Mouse (Mus musculus) erythroid progenitor cell, adult 5-6 weeks (primary cell): ENCODE results near the gene Snx12. TPM values are rescaled to one million over a fixed set of nuclear protein-coding genes. Genes with fewer than 3 reads are reported as not detected.

Experiments
- ATAC-seq: replicated peaks from 2 replicates; pipeline ENCODE4 v1.8.0; 2016; ENCODE audit warnings: moderate number of reproducible peaks, mild to moderate bottlenecking, moderate TSS enrichment, inconsistent platforms; ENCODE audit not compliant: poor library complexity, low FRiP score, severe bottlenecking
- total RNA-seq, 2 experiments: library from RNA; stranded (forward) in 1 of 2; stranded (reverse) in 1 of 2; fragments of 150-400 nt in 1 of 2; fragments of 186-747, 209-891 nt in 1 of 2; gene quantifications; 2 replicates each; pipeline versions ENCODE4 v1.2.3 to v1.2.4; 2015 to 2017; ENCODE audit warnings: low replicate concordance in 2 of 2

The Snx12 gene
- 7.1 and 9.0 TPM in 2 replicates for total RNA-seq (2015; ENCODE audit: low replicate concordance)
- 8.7 and 12.8 TPM in 2 replicates for total RNA-seq (2017; ENCODE audit: low replicate concordance)

- ATAC-seq, result peak; percentile 85
Measured at GRCm38 (mm10) chrX:101221834-101222795, at the start of gene Snx12. Gene Snx12 (minus strand): TSS chrX:101222563.

DNA sequence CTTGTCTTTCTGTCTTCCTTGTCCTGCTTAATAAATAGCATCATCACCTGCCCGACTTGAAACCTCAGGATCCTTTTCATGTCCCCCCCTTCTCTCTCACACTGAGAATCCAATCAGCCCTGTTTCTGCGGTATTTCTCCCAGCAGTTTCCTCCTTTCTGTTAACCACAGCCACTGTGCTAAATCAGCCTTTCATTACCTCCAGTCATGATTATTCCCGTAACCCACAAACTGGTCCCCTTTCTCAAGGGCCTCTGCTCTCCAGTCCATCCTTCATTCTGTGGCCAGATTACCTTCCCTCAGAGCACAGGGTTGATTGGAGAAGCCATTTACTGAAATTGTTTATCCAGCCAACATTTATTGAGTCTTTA, 46.4 kb upstream of the Snx12 start, which contains the start of gene Gm20489:
Gm20489 (minus strand) TSS at position 269 of the 370 bp plus-strand sequence.
- no peak for ATAC-seq

GRCm38 (mm10) chrX:101268025-101268754, 45.8 kb upstream of the Snx12 start, which contains the start of gene Il2rg:
Gene Il2rg (minus strand): TSS chrX:101268255.
- no peak for ATAC-seq

DNA sequence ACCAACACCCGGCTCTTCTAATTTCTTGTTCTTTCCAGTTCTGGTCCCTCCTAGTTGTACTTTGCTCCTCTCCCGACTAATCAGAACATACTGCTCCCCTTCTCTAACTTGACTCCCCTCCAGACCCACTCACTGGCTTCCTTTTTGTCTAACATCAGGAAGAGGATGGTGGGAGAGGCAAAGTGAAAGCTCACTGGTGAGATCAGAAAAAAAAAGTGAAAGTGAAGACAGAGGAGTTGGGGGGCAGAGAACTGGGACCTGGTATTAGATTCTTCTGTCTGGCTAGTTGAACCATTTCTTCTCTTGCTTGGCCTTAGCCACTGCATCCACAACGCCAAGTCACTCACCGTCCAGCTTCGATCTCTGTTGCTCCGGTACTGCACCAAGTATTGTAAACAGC, 44.3 kb upstream of the Snx12 start:
- no peak for ATAC-seq

GRCm38 (mm10) chrX:101263892-101264291, 41.5 kb upstream of the Snx12 start, which contains the start of gene Gm614:
Gene Gm614 (minus strand): TSS chrX:101263992.
- no peak for ATAC-seq

- ATAC-seq, result no peak
Measured at GRCm38 (mm10) chrX:101260441-101261325, 38.3 kb upstream of the Snx12 start.

- ATAC-seq, result no peak
Measured at GRCm38 (mm10) chrX:101256603-101257002, 34.2 kb upstream of the Snx12 start.

DNA sequence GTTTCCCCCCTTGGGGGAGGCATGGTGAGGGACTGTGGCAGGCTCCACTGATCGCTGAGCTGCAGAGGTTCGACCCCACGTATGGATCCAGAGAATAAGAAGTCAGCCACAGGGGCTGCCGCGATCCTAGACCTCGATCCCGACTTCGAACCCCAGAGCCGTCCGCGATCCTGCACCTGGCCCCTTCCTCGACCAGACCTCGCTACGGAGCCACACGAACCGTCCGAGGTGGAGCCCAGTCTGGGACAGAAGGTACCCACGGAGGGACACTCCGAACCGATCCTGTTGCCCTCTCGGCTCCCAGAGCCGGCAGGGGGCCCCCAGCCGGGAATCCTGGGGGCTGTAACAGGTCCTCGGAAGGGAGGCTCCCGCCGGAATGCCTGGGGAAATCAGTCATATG, 32.4 kb upstream of the Snx12 start:
- ATAC-seq, result no peak; the same call in 1 of the 2 replicates

DNA sequence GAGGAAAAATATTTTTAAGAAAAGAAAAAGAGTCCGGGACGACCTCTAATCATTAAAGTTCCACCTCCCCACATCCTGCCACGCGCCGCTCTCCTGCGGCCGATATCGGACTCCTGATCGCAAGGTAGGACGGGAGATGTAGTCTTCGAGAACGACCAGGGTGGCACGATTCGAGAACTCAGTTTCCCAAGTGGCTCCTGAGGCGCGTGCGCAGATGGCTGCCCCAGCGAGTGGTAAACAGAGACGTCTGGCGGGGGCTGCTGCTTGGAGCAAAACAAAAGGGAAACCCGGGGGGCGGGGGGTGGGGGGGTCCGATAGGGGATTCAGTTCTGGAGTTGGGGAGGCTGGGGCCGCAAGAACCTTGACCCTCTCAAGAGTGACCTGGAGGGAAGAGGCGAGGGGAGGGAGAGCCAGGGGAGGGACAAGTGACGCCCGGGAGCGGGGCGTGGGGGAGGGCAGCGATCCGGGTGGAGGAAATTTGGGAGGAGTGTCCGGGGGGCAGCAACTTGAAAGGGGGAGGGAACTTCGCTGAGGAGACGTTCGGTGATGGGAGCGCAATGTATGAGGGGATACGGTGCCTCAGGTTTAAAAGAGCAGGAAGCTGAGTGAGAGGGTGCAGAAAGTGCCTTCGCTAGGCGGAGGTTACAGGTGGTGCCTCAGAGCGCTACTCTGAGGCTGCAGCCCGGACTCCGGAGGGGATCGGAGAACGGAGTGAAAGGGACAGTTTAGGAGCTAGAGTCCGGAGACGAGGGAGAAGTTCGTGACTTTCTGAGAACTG, 31.8 kb upstream of the Snx12 start, which contains the start of gene Foxo4:
Foxo4 (plus strand) TSS at position 577 of the 778 bp plus-strand sequence.
- ATAC-seq, result peak; percentile 96

DNA sequence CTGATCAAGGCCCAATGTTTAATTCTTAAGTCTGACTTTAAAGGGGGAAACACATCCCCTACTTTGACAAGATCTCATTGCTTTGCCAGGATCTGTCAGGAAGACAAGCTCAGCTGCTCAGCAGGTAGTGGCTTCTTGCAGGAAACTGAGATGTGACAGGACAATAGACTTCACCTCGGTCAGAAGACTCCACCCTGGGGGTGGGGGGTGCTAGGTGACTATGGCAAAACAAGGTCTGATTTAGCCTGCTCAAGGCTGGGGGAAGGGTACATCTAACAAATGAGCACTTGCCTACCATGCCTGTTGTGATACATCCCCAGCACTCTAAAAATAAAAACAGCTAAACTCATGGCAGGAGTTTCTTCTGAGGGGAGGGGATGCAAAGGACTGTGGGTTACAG, 22.6 kb upstream of the Snx12 start:
- ATAC-seq, result no peak

DNA sequence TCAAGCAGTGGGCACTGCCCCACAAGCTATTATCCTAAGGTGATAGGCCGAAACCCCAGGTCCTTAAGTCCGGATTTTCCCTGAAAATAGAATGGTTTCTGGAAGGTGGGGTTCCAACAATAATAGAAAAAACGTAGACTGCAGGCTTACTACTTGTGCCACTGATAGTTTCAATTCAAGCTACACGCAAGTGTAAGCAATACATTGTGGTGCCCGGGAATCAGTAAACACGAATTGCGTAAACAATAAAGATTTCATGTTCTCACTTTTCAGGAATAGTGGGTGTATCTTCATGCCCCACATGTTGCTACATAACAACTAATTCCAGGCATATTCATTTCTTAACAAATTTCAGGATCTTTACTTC, 416 bp upstream of the Snx12 start:
- ATAC-seq, result no peak

DNA sequence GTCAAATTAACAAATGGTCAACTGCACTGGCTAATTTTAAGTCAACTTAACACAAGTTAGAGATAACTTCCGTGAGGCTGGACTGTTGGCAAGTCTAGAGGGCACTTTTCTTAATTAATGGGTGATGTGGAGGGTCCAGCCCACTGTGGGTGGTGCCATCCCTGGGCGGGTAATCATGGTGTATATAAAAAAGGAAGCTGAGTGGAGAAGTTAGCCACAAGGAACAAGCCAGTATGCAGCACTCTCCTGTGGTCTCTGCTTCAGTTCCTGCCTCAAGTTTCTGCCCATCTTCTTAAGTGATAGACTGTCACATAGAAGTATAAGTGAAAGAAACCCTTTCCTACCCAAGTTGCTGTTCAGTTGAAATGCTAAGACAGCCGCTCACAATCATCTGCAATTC, 33.1 kb downstream of the Snx12 start:
- ATAC-seq, result no peak

- ATAC-seq, result no peak
Measured at GRCm38 (mm10) chrX:101187647-101188046, 34.7 kb downstream of the Snx12 start.

- no peak for ATAC-seq
Measured at GRCm38 (mm10) chrX:101173388-101173787, 49.0 kb downstream of the Snx12 start.

- ATAC-seq, result no peak
Measured at GRCm38 (mm10) chrX:101168425-101168824, 53.9 kb downstream of the Snx12 start.

DNA sequence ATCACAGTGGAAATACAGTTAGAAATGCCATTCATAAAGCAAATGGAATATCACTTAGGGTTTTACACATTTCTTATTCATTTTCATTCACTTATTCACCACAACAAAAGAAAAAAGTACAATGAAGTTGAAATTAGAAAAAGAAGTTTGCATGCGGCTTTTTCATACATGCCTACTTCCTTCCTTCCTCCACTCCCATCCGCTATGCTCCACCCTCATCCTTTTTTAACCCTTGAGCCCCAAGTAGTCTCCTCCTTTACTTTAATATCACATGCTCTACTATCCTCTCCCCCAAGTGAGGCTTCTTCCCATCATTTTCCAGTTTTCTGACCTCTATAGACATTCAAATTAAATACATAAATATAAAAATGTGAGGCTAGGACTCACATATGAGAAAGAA, 58.6 kb downstream of the Snx12 start:
- no peak for ATAC-seq

GRCm38 (mm10) chrX:101163278-101163677, 59.1 kb downstream of the Snx12 start:
- no peak for ATAC-seq

DNA sequence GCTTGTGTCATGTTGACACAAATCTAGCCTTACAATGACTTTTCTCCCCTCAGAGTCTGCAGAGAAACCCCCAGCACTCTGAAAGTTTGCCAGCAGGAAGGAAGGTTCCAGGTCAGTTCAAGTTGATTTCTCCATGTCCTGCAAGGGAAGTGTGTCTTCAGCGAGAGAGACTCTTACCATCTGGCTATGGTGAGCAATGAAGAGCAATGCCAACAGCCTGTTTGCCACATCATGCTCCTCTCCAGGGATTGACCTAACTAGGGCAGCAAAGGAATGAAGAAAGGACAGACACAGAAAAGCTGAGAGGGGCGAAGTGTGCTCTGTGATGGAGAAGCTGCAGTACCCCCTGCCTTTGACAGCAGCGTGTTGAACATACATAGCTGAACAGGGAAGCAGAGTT, 59.8 kb downstream of the Snx12 start:
- ATAC-seq, result no peak

- ATAC-seq, result no peak
Measured at GRCm38 (mm10) chrX:101157488-101157887, 64.9 kb downstream of the Snx12 start.
